Mouse (Mus musculus) brain, embryonic 14.5 days (tissue): Measurements from ENCODE around the gene Lsamp.

Experiments
- CTCF ChIP-seq: fragments of 200-500 bp; IDR thresholded peaks from 2 replicates; pipeline ENCODE4 v1.5.1; 2012; ENCODE audit warnings: inconsistent platforms, mild to moderate bottlenecking, moderate library complexity, borderline replicate concordance; ENCODE audit not compliant: insufficient read depth, insufficient read length; ENCODE audit errors: extremely low read depth
- POLR2A ChIP-seq: fragments of 200-500 bp; IDR thresholded peaks from 2 replicates; pipeline ENCODE4 v1.6.1; 2012; ENCODE audit warnings: mild to moderate bottlenecking, inconsistent platforms, borderline replicate concordance; ENCODE audit not compliant: poor library complexity, insufficient read depth, insufficient read length, severe bottlenecking; ENCODE audit errors: extremely low read depth

DNA sequence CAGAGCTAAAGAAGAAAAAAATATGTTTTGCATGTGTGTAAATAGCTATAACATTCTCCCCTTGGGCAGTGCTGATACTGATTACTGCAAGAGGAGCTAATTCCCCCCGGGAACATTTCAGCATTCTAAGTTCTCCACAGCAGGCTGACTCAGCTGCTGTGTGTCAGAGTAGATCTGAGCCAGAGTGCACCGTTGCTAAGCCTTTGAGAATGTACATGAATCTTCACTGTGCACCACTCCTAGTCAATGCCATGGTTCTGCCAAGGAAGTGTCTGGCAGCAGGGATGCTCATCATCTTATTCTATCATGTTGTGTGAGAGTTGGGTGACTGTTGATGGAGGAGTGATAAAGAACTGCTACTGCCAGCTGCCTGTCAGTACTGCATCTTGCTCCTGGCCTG, 1985.1 kb downstream of the Lsamp start:
- TF ChIP-seq CTCF (no peak), POLR2A (no peak)
